Mouse (Mus musculus): ENCODE data around the gene Ccdc175.

DNA sequence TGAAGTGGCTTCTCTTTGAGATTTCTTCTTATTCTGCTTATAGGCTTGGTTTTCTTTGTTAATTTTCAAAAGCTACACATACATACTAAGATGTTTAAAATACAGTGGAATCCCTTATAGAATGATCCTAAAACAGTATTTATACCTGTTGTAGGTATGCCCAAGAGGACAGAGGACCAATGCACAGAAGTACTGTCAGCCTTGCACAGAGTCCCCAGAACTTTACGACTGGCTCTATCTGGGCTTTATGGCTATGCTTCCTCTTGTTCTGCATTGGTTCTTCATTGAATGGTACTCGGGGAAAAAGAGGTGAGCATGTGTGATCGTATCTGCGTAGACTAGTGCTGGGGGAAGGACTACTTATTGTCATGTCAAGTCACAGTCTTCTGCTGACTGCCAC lies 95.0 kb downstream of the Ccdc175 start:
- TF ChIP-seq CTCF (IDR thresholded peaks at IDR 0.05; ENCODE audit: control insufficient read depth, insufficient read depth, insufficient replicate concordance, low read depth, low read length) (no peak), POLR2A (IDR thresholded peaks at IDR 0.05; ENCODE audit: control insufficient read depth, low read depth, low read length) (no peak)
